Mouse (Mus musculus): ENCODE measurements around the gene Stk24.

GRCm38 (mm10) chr14:121322641-121323040 lies 57.2 kb downstream of the Stk24 start:
- no peak for TF ChIP-seq ZMIZ1 (IDR thresholded peaks at IDR 0.05; ENCODE audit: low read depth, low read length)
- TF ChIP-seq MYC (IDR thresholded peaks at IDR 0.05; ENCODE audit: low read depth, low read length), result no peak
- no peak for TF ChIP-seq EP300 (IDR thresholded peaks at IDR 0.05; ENCODE audit: low read depth in 1 of 2, low read length in 2 of 2)
- TF ChIP-seq CTCF (IDR thresholded peaks at IDR 0.05 in 2 of 3, conservative IDR thresholded peaks at IDR 0.05 in 1 of 3; ENCODE audit: control insufficient read depth in 1 of 3, insufficient read depth in 1 of 3, low read depth in 2 of 3, low read length in 3 of 3, poor library complexity in 1 of 3, severe bottlenecking in 1 of 3), result no peak
- no peak for TF ChIP-seq GABPA (IDR thresholded peaks at IDR 0.05; ENCODE audit: low read depth, low read length)
- TF ChIP-seq POLR2A (IDR thresholded peaks at IDR 0.05; ENCODE audit: control insufficient read depth in 1 of 2, insufficient read depth in 1 of 2, low read depth in 1 of 2, low read length in 2 of 2, poor library complexity in 1 of 2), result no peak
- no peak for TF ChIP-seq ZC3H11A (IDR thresholded peaks at IDR 0.05; ENCODE audit: low read depth, low read length)
- TF ChIP-seq POLR2AphosphoS5 (IDR thresholded peaks at IDR 0.05; ENCODE audit: borderline replicate concordance, low read depth, low read length), result no peak
- no peak for TF ChIP-seq MXI1 (IDR thresholded peaks at IDR 0.05; ENCODE audit: low read depth, low read length)
